Mouse (Mus musculus) embryonic facial prominence, embryonic 12.5 days (tissue): Measurements from ENCODE around the gene Ptprj. TPM values are rescaled to one million over a fixed set of nuclear protein-coding genes. Genes with fewer than 3 reads are reported as not detected.
"Not testable (repeated sequence)": the region's sequence is repeated elsewhere in the genome, so short reads cannot be mapped to it uniquely, and the experiment has no call there.

ENCODE experiments used
- ATAC-seq: fragments of 200-750 bp; cut with Nextera tagmentation; 2 replicates; pipeline ENCODE4 v1.8.0; 2017; ENCODE audit not compliant: insufficient number of reproducible peaks, insufficient read depth, low FRiP score, low TSS enrichment
- H3K27ac ChIP-seq: fragments of 300-500 bp; sonication (generic); 2 replicates; pipeline ENCODE4 v1.5.1; 2016; ENCODE audit warnings: mild to moderate bottlenecking
- H3K27me3 ChIP-seq: fragments of 300-500 bp; sonication (generic); 2 replicates; pipeline ENCODE4 v1.6.1; 2016; ENCODE audit warnings: mild to moderate bottlenecking, moderate library complexity
- H3K36me3 ChIP-seq: fragments of 300-500 bp; sonication (generic); 2 replicates; pipeline ENCODE4 v1.6.1; 2016; ENCODE audit warnings: mild to moderate bottlenecking
- H3K4me1 ChIP-seq: fragments of 300-500 bp; sonication (generic); 2 replicates; pipeline ENCODE4 v1.6.1; 2016
- H3K4me2 ChIP-seq: fragments of 300-500 bp; sonication (generic); replicated peaks from 2 replicates; pipeline ENCODE4 v1.6.1; 2016; ENCODE audit warnings: mild to moderate bottlenecking, moderate library complexity
- H3K4me3 ChIP-seq: fragments of 300-500 bp; sonication (generic); 2 replicates; pipeline ENCODE4 v1.5.1; 2016; ENCODE audit warnings: mild to moderate bottlenecking
- H3K9ac ChIP-seq: fragments of 300-500 bp; sonication (generic); 2 replicates; pipeline ENCODE4 v1.6.1; 2016; ENCODE audit warnings: mild to moderate bottlenecking, moderate library complexity
- H3K9me3 ChIP-seq: fragments of 300-500 bp; sonication (generic); 2 replicates; pipeline ENCODE4 v1.6.1; 2016; ENCODE audit warnings: mild to moderate bottlenecking, moderate library complexity
- WGBS: fragments of 180-500 bp; shearing (Covaris S2); methylation state at CpG from one replicate; pipeline ENCODE4 v1.1.7; 2016; 5-methylcytosine and 5-hydroxymethylcytosine counted together
- polyA plus RNA-seq: library from polyadenylated mRNA; unstranded; fragments of >200 nt; fragmentation: Nextera tagmentation; extraction: Ambion mirVana; gene quantifications from 2 replicates; pipeline ENCODE4 v1.2.1, GENCODE M21; 2016

Ptprj gene
- polyA plus RNA-seq, 1 experiment from 2014 or later = 3.7 TPM

DNA sequence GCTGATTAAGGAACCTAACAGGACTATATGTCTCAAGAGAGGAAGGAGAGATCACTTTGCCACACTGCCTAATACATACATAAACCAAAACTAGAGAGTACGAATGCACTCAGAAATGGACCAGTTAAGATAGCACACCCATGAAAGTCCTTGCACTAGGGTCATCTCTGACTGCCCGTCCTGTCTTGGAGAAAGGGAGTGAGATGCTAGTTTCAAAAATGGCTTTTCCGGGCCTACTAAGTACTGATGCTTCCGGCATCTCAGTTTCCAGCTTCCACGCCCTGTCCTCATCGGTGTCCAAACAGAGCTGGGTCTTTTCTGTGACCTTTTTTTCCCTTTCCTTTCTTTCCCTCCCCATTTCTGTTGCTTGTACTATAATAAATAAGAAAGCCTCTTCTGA, 4.0 kb downstream of the Ptprj start:
- H3K4me3 ChIP-seq = no peak overlapping the region
- H3K4me1 ChIP-seq = peaks cover 17% of the 10 kb centered on the region; the same call in 1 of the 2 replicates
- H3K27me3 ChIP-seq = peaks cover 3% of the 10 kb centered on the region; the same call in 1 of the 2 replicates
- H3K4me2 ChIP-seq = no peak overlapping the region
- no peaks in the 10 kb centered on the region for H3K36me3 ChIP-seq
- ATAC-seq = no peak
- H3K9ac ChIP-seq = no peak overlapping the region
- 78% methylated on average over 6 of the region's 6 CpGs for WGBS
- H3K27ac ChIP-seq = no peak overlapping the region
- no peaks in the 10 kb centered on the region for H3K9me3 ChIP-seq

DNA sequence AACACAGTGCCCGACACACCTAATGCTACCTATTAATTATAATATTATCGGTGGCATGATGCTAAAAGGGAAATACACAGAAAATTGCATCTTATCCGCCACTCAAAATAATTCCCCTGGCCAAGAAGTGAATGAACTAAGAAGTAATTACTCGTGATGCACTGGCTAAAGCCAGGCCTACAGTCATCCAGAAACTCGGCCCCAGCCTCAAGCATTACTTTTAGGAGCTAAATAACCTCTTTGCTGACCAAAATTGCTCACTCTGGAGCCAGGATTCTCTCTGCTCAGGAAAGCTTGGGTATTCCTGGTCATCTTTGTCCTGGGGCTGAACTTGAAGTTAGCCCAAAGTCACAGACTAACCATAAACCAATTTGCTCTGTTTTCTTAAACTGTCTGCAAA, 4.7 kb downstream of the Ptprj start:
- no peak for ATAC-seq
- H3K27ac ChIP-seq = no peak overlapping the region
- H3K9me3 ChIP-seq = no peaks in the 10 kb centered on the region
- no peaks in the 10 kb centered on the region for H3K36me3 ChIP-seq
- no peak overlapping the region for H3K4me2 ChIP-seq
- H3K9ac ChIP-seq = no peak overlapping the region
- peaks cover 3% of the 10 kb centered on the region; the same call in 1 of the 2 replicates for H3K27me3 ChIP-seq
- WGBS = 65% methylated on average over 5 of the region's 5 CpGs
- no peak overlapping the region for H3K4me3 ChIP-seq
- peaks cover 17% of the 10 kb centered on the region; the same call in 1 of the 2 replicates for H3K4me1 ChIP-seq

DNA sequence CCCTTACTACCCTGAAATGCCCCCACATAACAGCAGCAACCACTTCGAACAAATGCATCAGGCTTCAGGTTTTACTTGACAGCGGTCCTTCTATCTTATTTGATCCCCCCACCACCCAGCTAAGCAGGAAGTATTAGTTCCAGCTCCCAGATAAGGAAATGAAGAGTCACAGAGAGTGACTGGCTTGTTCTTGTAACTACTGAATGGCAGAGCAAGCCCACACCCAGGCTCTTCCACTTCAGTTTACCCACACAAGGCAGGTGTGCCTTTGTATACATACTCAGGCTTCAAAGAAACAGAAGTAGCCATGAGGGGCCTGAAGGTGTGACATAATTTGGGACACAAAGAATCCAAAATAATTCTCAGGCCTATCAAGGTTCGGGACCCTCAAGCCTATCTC, 5.3 kb downstream of the Ptprj start:
- no peak overlapping the region for H3K9ac ChIP-seq
- no peak overlapping the region for H3K27ac ChIP-seq
- H3K4me1 ChIP-seq = peaks cover 17% of the 10 kb centered on the region; the same call in 1 of the 2 replicates
- ATAC-seq = no peak
- H3K9me3 ChIP-seq = no peaks in the 10 kb centered on the region
- H3K27me3 ChIP-seq = peaks cover 3% of the 10 kb centered on the region; the same call in 1 of the 2 replicates
- no peak overlapping the region for H3K4me2 ChIP-seq
- 68% methylated on average over 3 of the region's 3 CpGs for WGBS
- no peaks in the 10 kb centered on the region for H3K36me3 ChIP-seq
- no peak overlapping the region for H3K4me3 ChIP-seq

- Histone ChIP-seq H3K36me3 (no peaks in the 10 kb centered on the region), H3K27me3 (peaks cover 1% of the 10 kb centered on the region; the same call in 1 of the 2 replicates), H3K4me2 (peak overlapping the region; percentile 36), H3K4me3 (no peak overlapping the region), H3K9ac (no peak overlapping the region), H3K9me3 (no peaks in the 10 kb centered on the region), H3K4me1 (peaks cover 17% of the 10 kb centered on the region; the same call in 1 of the 2 replicates), H3K27ac (no peak overlapping the region)
- ATAC-seq = no peak
- WGBS = 59% methylated on average over 8 of the region's 8 CpGs
Observed at GRCm38 (mm10) chr2:90574536-90574935, 5.9 kb downstream of the Ptprj start.

DNA sequence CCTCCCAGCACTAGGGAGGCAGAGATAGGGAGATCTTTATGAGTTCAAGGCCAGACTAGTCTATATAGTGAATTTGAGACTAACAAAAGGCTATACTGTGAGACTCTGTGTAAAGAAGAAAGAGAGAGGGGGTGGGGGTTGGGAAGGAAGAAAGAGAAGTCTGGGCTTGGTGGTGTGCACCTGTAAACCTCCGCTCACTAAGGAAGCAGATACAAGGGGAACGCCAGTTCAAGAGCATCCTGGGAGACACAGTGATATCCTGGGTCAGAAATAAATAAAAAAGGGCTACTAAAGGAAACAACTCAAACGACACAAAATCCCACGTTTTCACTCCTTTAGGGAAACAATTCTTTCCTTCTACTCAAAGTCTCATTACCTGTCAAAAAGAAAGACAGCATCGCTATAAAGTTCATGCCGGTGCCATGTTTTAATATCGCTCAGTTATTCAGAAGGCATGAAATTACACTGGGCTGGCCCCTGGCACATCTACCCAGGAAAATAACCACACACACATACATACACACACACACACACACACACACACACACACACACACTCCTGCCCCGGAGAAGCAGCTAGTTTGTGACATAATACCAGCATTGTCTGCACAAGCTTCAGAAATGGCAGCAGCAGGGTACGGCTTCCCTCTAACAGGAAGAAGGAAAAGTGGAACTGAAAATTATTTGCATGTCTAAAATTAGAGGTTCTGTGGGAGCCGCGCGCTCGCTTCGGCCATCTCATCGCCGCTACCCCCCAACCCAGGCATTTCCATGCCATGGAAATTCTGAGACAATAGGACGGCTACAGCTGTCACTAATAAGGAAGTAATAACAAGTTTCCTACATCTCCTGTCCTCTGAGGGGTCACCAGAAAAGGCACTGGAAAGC, 6.6 kb downstream of the Ptprj start:
- no peaks in the 10 kb centered on the region for H3K36me3 ChIP-seq
- no peak for ATAC-seq
- no peaks in the 10 kb centered on the region for H3K27me3 ChIP-seq
- H3K27ac ChIP-seq = no peak overlapping the region
- 46% methylated on average over 17 of the region's 17 CpGs for WGBS
- H3K4me1 ChIP-seq = peaks cover 14% of the 10 kb centered on the region; the same call in 1 of the 2 replicates
- no peaks in the 10 kb centered on the region for H3K9me3 ChIP-seq
- no peak overlapping the region for H3K9ac ChIP-seq
- peak overlapping the region; percentile 36 for H3K4me2 ChIP-seq
- H3K4me3 ChIP-seq = no peak overlapping the region

DNA sequence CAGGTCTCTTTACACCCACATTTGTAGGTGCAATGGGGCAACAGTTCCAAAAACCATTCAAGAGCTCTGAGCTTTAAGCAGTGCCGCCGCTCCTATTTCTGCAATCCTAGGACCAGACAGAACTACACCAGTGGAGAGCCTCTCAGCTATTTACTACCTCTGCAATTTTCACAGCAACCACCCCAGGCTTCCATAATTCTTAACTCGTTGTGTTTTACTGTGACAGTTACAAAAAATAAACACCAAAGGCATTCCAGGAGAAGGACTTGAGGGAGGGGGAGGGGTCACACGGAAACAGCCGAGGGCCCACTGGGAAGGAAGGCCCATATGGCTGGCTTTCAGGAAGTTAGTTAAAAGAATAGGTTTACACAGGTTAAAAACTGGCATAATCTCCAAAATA, 8.3 kb downstream of the Ptprj start:
- Histone ChIP-seq H3K4me1 (0 out of 2 replicates have a peak, but pooled peaks cover 12% of the 10 kb centered on the region), H3K27ac (no peak overlapping the region), H3K27me3 (no peaks in the 10 kb centered on the region), H3K9me3 (no peaks in the 10 kb centered on the region), H3K36me3 (no peaks in the 10 kb centered on the region), H3K4me2 (no peak overlapping the region), H3K9ac (no peak overlapping the region), H3K4me3 (no peak overlapping the region)
- 52% methylated on average over 5 of the region's 5 CpGs for WGBS
- no peak for ATAC-seq

GRCm38 (mm10) chr2:90571399-90571798, 9.0 kb downstream of the Ptprj start:
- H3K9me3 ChIP-seq, H3K9ac ChIP-seq, H3K27ac ChIP-seq, ATAC-seq, H3K36me3 ChIP-seq, H3K4me2 ChIP-seq, H3K4me3 ChIP-seq, H3K27me3 ChIP-seq: not testable (repeated sequence)
- H3K4me1 ChIP-seq = 0 out of 2 replicates have a peak, but pooled peaks cover 12% of the 10 kb centered on the region
- WGBS = 85% methylated on average over 6 of the region's 6 CpGs

DNA sequence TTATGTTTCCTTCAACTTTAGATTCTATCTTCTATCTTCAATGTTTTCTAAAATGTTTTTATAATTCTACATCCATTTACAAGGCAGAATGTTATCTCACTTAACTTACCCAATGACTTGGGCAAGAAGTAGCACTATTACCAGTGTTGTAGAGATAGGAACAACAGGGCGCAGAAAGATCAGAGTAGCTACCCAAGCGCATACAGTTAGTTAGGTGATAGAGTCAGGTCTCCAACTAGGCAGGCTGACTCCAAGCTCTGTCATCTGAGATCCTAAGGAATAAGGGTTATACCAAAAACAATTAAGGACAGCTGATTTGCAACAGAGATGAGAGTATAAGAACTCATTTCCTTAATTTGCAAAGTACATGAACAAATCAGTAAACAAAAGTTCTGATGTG, 9.6 kb downstream of the Ptprj start:
- Histone ChIP-seq H3K27ac (no peak overlapping the region), H3K4me1 (peaks cover 12% of the 10 kb centered on the region; the same call in 1 of the 2 replicates), H3K9me3 (no peaks in the 10 kb centered on the region), H3K4me2 (no peak overlapping the region), H3K36me3 (no peaks in the 10 kb centered on the region), H3K27me3 (no peaks in the 10 kb centered on the region), H3K4me3 (no peak overlapping the region), H3K9ac (no peak overlapping the region)
- no peak for ATAC-seq
- WGBS = 93% methylated on average over 2 of the region's 2 CpGs

DNA sequence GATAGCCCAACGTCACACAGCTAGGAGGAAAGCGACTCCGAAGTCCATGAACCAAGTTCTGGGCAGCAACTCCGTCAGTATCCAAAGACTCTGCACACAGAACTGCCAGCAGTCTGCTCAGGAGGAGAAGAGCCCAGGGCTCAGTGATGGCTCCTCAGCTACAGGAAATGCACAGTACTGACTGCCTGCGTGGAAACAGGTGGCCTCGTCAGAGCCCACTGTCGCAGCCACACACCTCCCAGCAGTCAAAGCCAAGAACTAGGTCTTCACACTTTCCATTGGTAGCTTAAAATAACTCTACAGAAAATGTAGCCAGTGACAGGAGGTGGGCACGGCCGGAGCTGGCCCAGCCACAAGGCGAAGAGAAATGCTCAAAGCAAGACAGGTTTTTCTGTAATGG, 10.2 kb downstream of the Ptprj start:
- ATAC-seq = no peak
- no peak overlapping the region for H3K4me3 ChIP-seq
- no peaks in the 10 kb centered on the region for H3K9me3 ChIP-seq
- no peak overlapping the region for H3K9ac ChIP-seq
- no peaks in the 10 kb centered on the region for H3K36me3 ChIP-seq
- no peak overlapping the region for H3K4me2 ChIP-seq
- 88% methylated on average over 10 of the region's 10 CpGs for WGBS
- H3K27ac ChIP-seq = no peak overlapping the region
- H3K4me1 ChIP-seq = peaks cover 15% of the 10 kb centered on the region
- H3K27me3 ChIP-seq = no peaks in the 10 kb centered on the region

DNA sequence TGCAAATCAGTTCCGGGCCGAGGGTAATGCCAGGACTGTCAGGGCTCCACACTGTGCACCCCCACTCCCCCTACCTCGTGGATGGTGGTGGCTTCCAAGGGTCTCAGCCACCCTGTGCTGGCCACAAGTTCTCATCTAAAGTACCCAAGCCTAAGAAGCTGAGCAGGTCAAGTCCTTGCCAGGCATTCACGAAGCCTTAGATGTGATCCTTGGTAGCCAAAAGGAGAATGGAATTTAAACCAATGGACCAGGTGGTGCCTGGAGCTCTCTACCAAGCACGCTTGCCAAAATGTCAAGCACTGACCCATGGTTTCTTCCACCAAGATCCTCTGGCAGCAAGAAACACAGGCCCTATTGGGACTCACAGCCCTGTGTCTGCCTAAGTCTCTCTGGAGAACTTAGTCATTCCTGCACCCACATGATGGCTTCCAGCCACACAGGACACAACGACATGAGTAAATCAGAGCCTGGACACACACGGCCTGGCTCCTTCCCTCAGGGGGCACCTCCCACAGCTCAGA, 11.4 kb downstream of the Ptprj start:
- peaks cover 12% of the 10 kb centered on the region for H3K4me1 ChIP-seq
- H3K9ac ChIP-seq = no peak overlapping the region
- no peak overlapping the region for H3K27ac ChIP-seq
- no peaks in the 10 kb centered on the region for H3K27me3 ChIP-seq
- WGBS = 82% methylated on average over 7 of the region's 7 CpGs
- H3K9me3 ChIP-seq = no peaks in the 10 kb centered on the region
- no peaks in the 10 kb centered on the region for H3K36me3 ChIP-seq
- H3K4me3 ChIP-seq = no peak overlapping the region
- H3K4me2 ChIP-seq = no peak overlapping the region
- ATAC-seq = no peak

GRCm38 (mm10) chr2:90568091-90568490, 12.4 kb downstream of the Ptprj start:
- ATAC-seq = no peak
- no peak overlapping the region for H3K4me2 ChIP-seq
- H3K4me3 ChIP-seq = no peak overlapping the region
- H3K36me3 ChIP-seq = no peaks in the 10 kb centered on the region
- no peak overlapping the region for H3K9ac ChIP-seq
- no peaks in the 10 kb centered on the region for H3K27me3 ChIP-seq
- no peaks in the 10 kb centered on the region for H3K9me3 ChIP-seq
- 90% methylated on average over 7 of the region's 7 CpGs for WGBS
- H3K4me1 ChIP-seq = peaks cover 10% of the 10 kb centered on the region
- H3K27ac ChIP-seq = no peak overlapping the region
